Mouse (Mus musculus): ENCODE measurements around the gene Cnp.

DNA sequence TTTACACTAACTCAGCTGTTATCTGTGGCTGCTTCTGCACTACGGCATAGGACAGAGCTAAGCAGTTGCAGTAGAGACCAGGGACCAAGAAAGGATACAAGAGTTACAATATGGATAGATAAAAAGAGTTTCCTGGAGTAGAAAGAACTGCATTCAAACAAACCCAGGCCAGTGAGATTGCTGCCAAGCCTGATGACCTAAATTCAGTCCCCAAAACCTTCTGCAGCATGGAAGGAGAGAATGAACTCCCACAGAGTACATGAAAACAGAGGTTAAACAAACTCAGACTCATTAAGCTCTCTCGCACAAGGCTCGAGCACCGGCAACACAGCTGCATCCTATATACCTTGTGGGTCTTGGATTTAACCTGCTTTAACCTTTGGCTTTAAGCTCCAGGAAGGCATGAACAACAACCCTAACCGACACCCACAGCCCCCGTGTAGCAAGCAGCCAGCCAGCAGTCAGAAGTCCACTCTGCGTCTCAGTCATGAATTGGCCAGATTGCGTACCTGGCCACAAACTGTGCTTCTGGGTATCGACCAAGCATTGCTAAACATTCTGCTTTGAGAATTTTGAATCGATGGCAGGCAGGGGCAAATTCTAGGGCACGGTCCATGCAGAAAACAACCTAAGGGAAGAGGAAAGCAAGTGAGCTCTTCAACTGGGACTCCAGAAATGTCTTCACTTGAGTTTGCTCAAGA lies 17.8 kb downstream of the Cnp start:
- TF ChIP-seq POLR2A (IDR thresholded peaks at IDR 0.05; ENCODE audit: insufficient read depth, low read depth, low read length) (no peak), CTCF (IDR thresholded peaks at IDR 0.05) (no peak)
